Mouse (Mus musculus): ENCODE measurements around the gene Kif2c.

- TF ChIP-seq POLR2A (IDR thresholded peaks at IDR 0.05; ENCODE audit: borderline replicate concordance, insufficient read depth, low read length) (no peak), CTCF (IDR thresholded peaks at IDR 0.05; ENCODE audit: borderline replicate concordance, insufficient read depth, low read depth, low read length) (no peak)
Observed at GRCm38 (mm10) chr4:117125910-117126674, 56.3 kb downstream of the Kif2c start.

Measured in cerebellum, adult 2 months (tissue).